Mouse (Mus musculus) heart, embryonic 16.5 days (tissue): ENCODE data around the gene Cygb. TPM values are rescaled to one million over a fixed set of nuclear protein-coding genes. Genes with fewer than 3 reads are reported as not detected.

Experiments used
- ATAC-seq: fragments of 200-750 bp; cut with Nextera tagmentation; replicated peaks from 2 replicates; pipeline ENCODE4 v1.8.0; 2017; ENCODE audit warnings: moderate number of reproducible peaks; ENCODE audit not compliant: insufficient read depth, low FRiP score; ENCODE audit errors: extremely low read depth
- H3K27ac ChIP-seq: fragments of 300-500 bp; sonication (generic); 2 replicates; pipeline ENCODE4 v1.5.1; 2014; ENCODE audit warnings: mild to moderate bottlenecking, low read length, control low read depth, moderate library complexity
- H3K27me3 ChIP-seq: fragments of 300-500 bp; sonication (generic); 2 replicates; pipeline ENCODE4 v1.6.1; 2014; ENCODE audit warnings: low read length, mixed read lengths; ENCODE audit not compliant: control insufficient read depth, insufficient read depth
- H3K36me3 ChIP-seq: fragments of 300-500 bp; sonication (generic); 2 replicates; pipeline ENCODE4 v1.6.1; 2014; ENCODE audit not compliant: control insufficient read depth, insufficient read depth
- H3K4me1 ChIP-seq: fragments of 300-500 bp; sonication (generic); 2 replicates; pipeline ENCODE4 v1.6.1; 2014; ENCODE audit warnings: low read length, mixed read lengths; ENCODE audit not compliant: control insufficient read depth, insufficient read depth
- H3K4me2 ChIP-seq: fragments of 300-500 bp; sonication (generic); 2 replicates; pipeline ENCODE4 v1.6.1; 2014; ENCODE audit warnings: low read depth, mild to moderate bottlenecking, control low read depth, low read length
- H3K4me3 ChIP-seq: fragments of 300-500 bp; sonication (generic); 2 replicates; pipeline ENCODE4 v1.5.1; 2014; ENCODE audit warnings: mild to moderate bottlenecking, control low read depth, low read length
- H3K9ac ChIP-seq: fragments of 300-500 bp; sonication (generic); 2 replicates; pipeline ENCODE4 v1.6.1; 2014; ENCODE audit warnings: low read length, control low read depth
- H3K9me3 ChIP-seq: fragments of 300-500 bp; sonication (generic); replicated peaks from 2 replicates; pipeline ENCODE4 v1.6.1; 2016; ENCODE audit warnings: low read length; ENCODE audit not compliant: control insufficient read depth
- WGBS: fragments of 180-500 bp; shearing (Covaris S2); extraction: QIAGEN DNeasy Blood & Tissue Kit; methylation state at CpG from one replicate; pipeline ENCODE4 v1.1.7; 2014; 5-methylcytosine and 5-hydroxymethylcytosine counted together
- polyA plus RNA-seq: library from polyadenylated mRNA; unstranded; fragments of >200 nt; fragmentation: Nextera tagmentation; extraction: Ambion mirVana; gene quantifications from 2 replicates; pipeline ENCODE4 v1.2.1, GENCODE M21; 2015

The Cygb gene
- polyA plus RNA-seq, 1 experiment from 2014 or later: 12.3 TPM

DNA sequence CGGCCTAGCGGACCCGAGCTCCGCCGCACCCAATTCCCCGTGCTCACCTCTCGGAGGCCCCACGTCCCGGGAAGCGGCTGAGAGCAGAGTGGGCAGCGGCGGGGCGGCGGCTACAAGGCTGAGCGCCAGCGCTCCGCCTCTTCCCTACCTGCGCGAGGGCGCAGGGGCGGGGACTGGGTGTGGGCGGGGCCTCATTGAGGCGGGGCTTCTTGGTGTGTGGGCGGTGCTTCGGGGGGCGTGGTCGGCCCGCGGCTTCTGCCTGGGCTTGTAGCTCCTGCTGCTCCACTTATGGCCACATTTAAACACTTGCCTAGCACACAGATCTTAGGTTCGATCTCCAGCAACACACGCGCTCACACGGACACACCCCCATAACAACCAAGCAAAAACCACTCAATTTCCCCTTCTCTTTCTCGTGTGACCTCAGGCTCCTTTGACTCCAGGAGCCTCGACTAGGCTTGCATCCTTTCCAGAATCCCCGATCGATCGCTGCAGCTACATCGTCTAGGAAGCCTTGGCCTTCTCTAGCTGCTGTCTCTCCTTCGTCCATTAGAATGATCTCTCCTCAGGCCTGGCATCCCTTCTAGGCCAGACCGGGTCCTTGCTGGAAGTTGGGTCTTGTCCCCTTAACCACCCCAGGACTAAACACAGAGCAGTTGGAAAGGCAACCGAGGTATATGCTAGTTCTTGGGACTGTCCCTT is 29.8 kb downstream of the Cygb start:
- Histone ChIP-seq H3K4me1 (peaks cover 62% of the 10 kb centered on the region), H3K4me2 (peak overlapping the region; percentile 74), H3K9ac (peak overlapping the region; percentile 78), H3K27ac (peak overlapping the region; percentile 53), H3K27me3 (no peaks in the 10 kb centered on the region), H3K9me3 (no peaks in the 10 kb centered on the region), H3K36me3 (no peaks in the 10 kb centered on the region), H3K4me3 (peak overlapping the region; percentile 64)
- peak; percentile 58 for ATAC-seq
- WGBS: 12% methylated on average over 42 of the region's 42 CpGs

DNA sequence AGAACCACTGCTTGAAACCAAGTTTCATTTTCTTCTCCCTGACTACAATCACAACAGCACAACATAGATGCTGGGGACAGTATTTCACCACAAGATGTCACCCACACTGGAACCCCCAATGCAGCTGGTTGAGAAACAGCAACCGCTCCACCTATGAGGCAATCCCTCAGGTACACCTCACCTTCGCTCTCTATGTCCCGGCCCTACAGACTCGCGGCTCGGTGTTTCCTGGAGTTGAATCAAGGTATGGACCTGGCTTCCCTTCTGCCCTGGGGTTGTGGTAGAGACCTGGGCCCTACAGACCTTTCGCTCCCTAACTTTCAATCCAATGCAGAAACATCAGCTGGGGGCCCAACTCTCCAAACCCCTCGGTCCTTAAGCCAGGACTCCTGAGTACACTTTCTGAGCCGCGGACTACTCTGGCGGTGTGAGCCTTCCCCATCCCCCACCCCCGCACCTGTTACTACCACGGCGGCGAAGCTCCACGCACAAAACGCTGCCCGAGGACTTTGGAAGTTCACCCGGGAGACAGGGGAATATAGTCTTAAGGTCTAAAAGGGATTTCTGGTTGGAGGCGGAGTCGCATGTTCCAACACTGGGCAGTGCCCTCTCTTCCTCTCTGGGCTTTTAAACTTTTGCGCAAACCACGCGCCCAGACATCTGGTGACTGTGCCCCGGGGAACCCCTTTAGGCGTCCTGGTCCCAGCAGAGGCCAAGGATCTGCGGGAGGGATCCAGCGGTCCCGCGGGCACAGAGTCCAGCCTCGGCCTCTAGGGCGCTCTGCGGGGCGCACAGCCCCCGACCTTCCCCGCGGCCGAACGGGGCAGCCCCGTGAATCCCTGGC is 30.6 kb downstream of the Cygb start:
- Histone ChIP-seq H3K27ac (peak overlapping the region; percentile 8; the same call in 1 of the 2 replicates), H3K4me1 (peaks cover 62% of the 10 kb centered on the region), H3K9me3 (no peaks in the 10 kb centered on the region), H3K9ac (peak overlapping the region; percentile 78), H3K4me3 (peak overlapping the region; percentile 64), H3K27me3 (no peaks in the 10 kb centered on the region), H3K4me2 (peak overlapping the region; percentile 74), H3K36me3 (no peaks in the 10 kb centered on the region)
- WGBS: 8% methylated on average over 40 of the region's 40 CpGs
- ATAC-seq: 0 out of 2 replicates have a peak, but pooled peaks have one; percentile 10

DNA sequence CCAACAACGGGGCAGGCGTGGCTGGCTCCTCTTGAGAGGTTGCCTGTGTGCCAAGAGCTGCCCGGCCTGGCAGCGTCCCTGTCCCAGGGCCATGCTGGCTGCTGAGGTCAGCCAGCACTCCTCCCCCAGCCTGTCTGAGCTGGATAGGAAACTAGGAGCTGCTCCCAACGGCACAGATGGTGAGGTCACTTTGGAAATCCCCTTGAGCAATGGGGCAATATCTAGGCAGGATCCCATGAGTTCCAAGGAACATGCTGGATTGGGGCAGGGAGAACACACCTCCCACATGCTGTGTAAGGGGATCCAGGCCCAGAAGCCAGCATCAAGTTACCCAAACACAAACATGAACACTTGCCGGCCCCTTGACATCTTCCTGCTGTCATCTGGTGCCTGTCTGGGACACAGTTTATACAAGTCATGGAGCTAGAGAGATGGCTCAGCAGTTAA is 32.8 kb downstream of the Cygb start:
- H3K4me3 ChIP-seq: no peak overlapping the region
- peak overlapping the region; percentile 84 for H3K27ac ChIP-seq
- WGBS: 11% methylated on average over 6 of the region's 6 CpGs
- peaks cover 61% of the 10 kb centered on the region for H3K4me1 ChIP-seq
- ATAC-seq: peak; percentile 53
- peak overlapping the region; percentile 74; the same call in 1 of the 2 replicates for H3K4me2 ChIP-seq
- peak overlapping the region; percentile 39; the same call in 1 of the 2 replicates for H3K9ac ChIP-seq
- no peaks in the 10 kb centered on the region for H3K36me3 ChIP-seq
- no peaks in the 10 kb centered on the region for H3K27me3 ChIP-seq
- H3K9me3 ChIP-seq: no peaks in the 10 kb centered on the region

DNA sequence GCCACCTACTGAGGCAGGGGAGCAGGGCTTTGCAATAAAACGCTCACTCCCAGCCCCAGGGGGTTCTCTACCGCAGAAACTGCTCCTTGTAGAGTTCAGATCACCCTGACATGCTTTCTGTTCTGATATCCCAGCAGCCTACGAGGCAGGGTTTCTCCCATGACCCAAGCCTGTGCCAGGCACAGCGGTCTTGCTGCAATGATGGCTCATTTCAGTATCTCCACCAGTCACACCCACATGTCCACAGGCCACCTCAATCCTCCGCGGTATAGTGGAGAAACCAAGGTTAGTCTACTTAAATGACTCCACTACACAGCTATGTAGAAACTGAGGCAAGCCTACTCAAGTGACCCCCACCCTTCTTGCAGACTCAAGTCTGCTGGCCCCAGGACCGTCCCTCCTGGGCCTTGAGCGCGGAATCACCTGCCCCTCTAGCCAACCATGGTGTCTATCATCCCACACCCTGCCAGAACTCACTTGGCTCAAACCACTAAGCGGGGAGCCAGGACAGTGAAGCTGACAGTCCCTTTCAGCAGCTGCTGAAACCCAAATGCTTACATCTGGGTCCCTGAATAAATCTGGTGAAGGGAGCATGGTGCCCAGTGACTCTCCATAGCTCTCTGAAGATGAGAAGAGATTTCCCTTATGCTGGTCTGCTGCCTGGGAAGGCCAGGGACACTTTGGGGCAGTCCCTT is 33.4 kb downstream of the Cygb start:
- H3K4me2 ChIP-seq: peak overlapping the region; percentile 74; the same call in 1 of the 2 replicates
- ATAC-seq: no peak
- no peak overlapping the region for H3K4me3 ChIP-seq
- H3K9ac ChIP-seq: peak overlapping the region; percentile 42; the same call in 1 of the 2 replicates
- no peaks in the 10 kb centered on the region for H3K27me3 ChIP-seq
- peaks cover 65% of the 10 kb centered on the region for H3K4me1 ChIP-seq
- peak overlapping the region; percentile 84 for H3K27ac ChIP-seq
- no peaks in the 10 kb centered on the region for H3K9me3 ChIP-seq
- no peaks in the 10 kb centered on the region for H3K36me3 ChIP-seq
- WGBS: 59% methylated on average over 10 of the region's 10 CpGs

DNA sequence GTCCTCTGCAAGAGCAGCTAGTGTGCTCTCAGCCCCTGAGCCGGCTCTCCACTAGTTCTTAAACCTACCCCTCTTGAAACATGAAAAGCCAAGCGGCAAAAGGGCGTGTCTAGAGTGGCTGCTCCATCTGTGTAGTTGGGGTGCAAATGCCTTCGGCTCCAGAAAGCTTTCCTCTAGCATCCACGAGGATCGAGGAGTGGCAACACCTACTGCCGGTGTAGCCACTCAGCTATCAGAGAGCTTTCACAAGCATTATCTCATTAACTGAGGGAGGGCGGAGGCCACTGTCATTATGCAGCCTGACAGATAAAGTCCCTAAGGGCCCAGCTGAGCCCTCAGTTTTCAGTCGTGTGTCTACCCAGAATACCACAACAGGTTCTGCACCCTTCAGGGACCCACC is 34.0 kb downstream of the Cygb start:
- Histone ChIP-seq H3K27ac (peak overlapping the region; percentile 84), H3K4me2 (no peak overlapping the region), H3K9ac (peak overlapping the region; percentile 42; the same call in 1 of the 2 replicates), H3K27me3 (no peaks in the 10 kb centered on the region), H3K36me3 (no peaks in the 10 kb centered on the region), H3K9me3 (no peaks in the 10 kb centered on the region), H3K4me3 (no peak overlapping the region), H3K4me1 (peaks cover 66% of the 10 kb centered on the region)
- WGBS: 27% methylated on average over 9 of the region's 9 CpGs
- no peak for ATAC-seq

DNA sequence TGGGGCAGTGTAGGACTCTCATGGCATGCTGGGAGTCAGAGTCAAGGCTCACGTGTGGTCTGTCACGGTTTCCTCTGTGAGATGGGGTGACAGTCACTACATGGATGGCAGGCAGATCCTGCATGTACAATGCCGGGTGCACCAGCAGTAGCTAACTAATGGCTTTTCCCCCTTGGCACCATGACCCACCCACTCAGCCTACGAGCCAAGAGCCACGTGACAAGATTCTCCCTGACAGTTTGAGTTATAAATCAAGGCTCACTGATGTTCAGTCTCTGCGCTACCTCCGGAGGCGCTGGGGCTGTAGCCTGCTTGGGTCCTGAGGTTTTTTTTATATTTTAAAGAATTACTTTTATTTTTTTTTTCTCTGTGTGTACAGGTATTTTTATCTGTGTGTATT is 34.6 kb downstream of the Cygb start:
- no peaks in the 10 kb centered on the region for H3K9me3 ChIP-seq
- no peaks in the 10 kb centered on the region for H3K36me3 ChIP-seq
- WGBS: 76% methylated on average over 8 of the region's 8 CpGs
- H3K4me1 ChIP-seq: peaks cover 64% of the 10 kb centered on the region
- no peak overlapping the region for H3K9ac ChIP-seq
- ATAC-seq: no peak
- no peak overlapping the region for H3K4me2 ChIP-seq
- H3K27ac ChIP-seq: no peak overlapping the region
- no peaks in the 10 kb centered on the region for H3K27me3 ChIP-seq
- no peak overlapping the region for H3K4me3 ChIP-seq

DNA sequence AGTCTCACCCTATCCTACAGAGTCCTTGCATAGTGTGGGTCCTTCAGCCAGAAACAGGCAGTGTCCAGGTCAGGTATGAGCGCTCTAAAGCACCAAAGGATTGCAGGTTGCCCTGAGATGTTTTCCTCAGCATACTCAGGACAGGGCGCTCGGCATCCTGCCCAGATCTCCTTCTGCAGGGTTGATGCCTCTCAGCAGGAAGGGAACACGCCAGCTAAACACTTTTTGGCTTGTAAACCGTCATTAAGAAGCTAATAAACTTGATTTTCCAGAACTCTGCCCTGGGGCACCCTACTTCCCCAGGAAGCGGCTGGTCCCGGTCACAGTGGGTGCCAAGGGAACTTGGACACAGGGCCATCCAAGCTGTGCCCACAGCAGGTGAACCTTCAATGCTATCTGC is 35.0 kb downstream of the Cygb start:
- peaks cover 64% of the 10 kb centered on the region for H3K4me1 ChIP-seq
- no peak overlapping the region for H3K9ac ChIP-seq
- H3K9me3 ChIP-seq: no peaks in the 10 kb centered on the region
- ATAC-seq: no peak
- H3K27ac ChIP-seq: no peak overlapping the region
- no peak overlapping the region for H3K4me2 ChIP-seq
- H3K4me3 ChIP-seq: no peak overlapping the region
- H3K36me3 ChIP-seq: no peaks in the 10 kb centered on the region
- H3K27me3 ChIP-seq: no peaks in the 10 kb centered on the region
- 89% methylated on average over 7 of the region's 7 CpGs for whole genome bisulfite sequencing

DNA sequence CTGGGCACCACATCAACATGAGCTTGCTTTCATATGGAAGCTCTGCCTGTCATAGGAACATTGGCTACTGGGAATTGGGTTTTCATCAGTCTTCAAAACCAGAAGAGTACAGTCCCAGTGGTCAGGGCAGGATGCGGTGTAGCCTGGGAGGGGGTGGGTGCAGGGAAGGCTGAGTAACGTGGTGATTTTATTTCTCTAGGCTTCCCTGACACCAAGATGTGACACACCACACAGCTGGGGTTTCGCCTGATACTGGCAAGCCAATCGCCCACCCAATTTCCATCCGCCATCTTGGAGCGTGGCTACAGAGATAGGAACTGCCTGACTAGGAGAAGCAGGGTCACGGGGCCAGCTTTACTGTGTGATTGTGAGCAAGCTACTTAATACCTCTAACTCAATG is 35.4 kb downstream of the Cygb start:
- H3K4me1 ChIP-seq: peaks cover 64% of the 10 kb centered on the region
- 85% methylated on average over 7 of the region's 7 CpGs for WGBS
- no peaks in the 10 kb centered on the region for H3K27me3 ChIP-seq
- H3K27ac ChIP-seq: no peak overlapping the region
- no peak overlapping the region for H3K9ac ChIP-seq
- no peaks in the 10 kb centered on the region for H3K9me3 ChIP-seq
- H3K36me3 ChIP-seq: no peaks in the 10 kb centered on the region
- H3K4me2 ChIP-seq: no peak overlapping the region
- H3K4me3 ChIP-seq: no peak overlapping the region
- no peak for ATAC-seq
